Mouse (Mus musculus) lung, postnatal 10 days (tissue): ENCODE data around the gene Tmem59l.
"Not testable (repeated sequence)": the region's sequence is repeated elsewhere in the genome, so short reads cannot be mapped to it uniquely, and the experiment has no call there.

Experiments
- DNase-seq: peaks from one replicate; pipeline ENCODE4 v3.0.0; 2021

Gene Tmem59l

GRCm38 (mm10) chr8:70486941-70487520 lies at the start of gene Tmem59l:
Gene Tmem59l (minus strand): TSS chr8:70487358.
- DNase-seq, result no peak

GRCm38 (mm10) chr8:70535701-70536100 lies 48.5 kb upstream of the Tmem59l start:
- DNase-seq, result no peak

DNA sequence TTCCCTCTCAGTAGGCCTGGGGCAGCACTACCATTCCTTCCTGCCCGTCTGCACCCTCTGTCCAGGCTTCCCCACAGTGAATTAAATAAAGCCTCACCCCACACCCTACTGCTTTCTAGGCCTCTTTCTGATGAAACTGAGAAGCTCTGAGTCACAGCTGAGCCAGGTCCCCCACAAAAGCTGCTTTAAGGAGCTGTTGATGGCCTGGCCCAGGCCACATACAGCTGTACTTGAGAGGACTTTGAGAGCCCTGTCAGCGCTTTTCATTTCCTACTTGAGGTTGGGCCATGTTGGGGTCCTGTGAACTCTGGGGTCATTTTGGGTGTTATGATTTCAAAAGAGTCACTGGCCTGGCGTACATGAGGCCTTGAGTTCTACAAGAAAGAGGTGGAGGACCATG lies 48.1 kb upstream of the Tmem59l start:
- peak; percentile 61 for DNase-seq

DNA sequence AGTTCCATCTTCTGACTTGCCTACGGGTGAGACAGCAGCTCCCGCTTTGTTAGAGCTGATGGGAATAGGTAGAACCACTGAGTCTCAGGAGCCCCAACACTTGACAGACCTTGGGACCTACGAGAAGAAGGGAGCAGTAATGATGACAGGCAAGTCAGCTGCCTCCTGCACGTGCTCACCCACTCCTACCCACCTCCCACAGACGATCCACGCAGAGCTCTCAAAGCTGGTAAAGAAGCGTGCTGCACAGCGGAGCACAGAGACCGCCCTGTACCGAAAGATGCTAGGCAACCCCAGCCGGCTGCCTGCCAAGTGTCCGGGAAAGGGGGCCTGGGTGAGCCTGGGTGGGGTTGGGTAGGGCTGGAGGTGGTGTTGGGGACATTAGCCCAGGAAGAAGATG lies 47.1 kb upstream of the Tmem59l start:
- no peak for DNase-seq

- peak; percentile 37 for DNase-seq
Observed at GRCm38 (mm10) chr8:70530314-70530713, 43.2 kb upstream of the Tmem59l start.

GRCm38 (mm10) chr8:70529741-70530161 lies 42.6 kb upstream of the Tmem59l start:
- DNase-seq, result no peak

GRCm38 (mm10) chr8:70529299-70529698 lies 42.1 kb upstream of the Tmem59l start:
- DNase-seq, result no peak

- DNase-seq, result no peak
Observed at GRCm38 (mm10) chr8:70528182-70528797, 41.1 kb upstream of the Tmem59l start.

DNA sequence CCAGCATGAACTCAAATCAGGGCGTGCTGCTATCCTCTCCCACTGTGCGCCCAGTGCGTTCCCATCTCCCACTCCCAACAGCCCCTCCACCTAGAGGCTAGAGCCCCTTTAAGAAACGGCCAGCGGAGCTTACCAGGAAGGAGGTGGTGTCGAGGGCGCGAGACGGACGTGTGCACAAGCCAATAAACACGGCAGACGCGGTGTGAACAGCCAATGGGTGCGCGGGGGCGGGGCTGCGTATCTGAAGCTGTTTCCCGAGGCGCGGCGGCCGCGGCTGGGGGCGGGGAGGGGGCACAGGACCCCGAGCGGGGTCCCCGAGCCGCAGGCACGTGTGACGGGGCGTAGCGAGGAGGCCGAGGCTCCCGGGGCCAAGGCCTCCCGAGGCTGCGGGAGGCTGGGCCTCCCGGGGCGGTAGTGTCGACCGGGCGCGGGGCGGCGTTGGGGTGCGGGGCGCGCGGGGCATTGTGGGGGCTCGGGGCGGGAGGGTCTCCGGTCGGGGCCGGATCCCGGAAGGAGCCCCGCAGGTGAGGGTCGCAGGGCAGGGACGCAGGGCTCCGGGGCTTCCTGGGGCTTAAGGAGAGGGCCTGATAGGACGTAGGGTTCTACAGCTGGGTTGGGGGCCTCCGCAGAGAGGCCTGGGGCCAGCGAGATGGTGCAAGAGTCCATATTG lies 40.5 kb upstream of the Tmem59l start, which contains the start of the genes Fkbp8 and Kxd1:
Gene Fkbp8, plus strand, starts transcription at position 213 of the 670 bp plus-strand sequence.
Gene Kxd1, minus strand, starts transcription at position 445 of the 670 bp plus-strand sequence.
- peak; percentile 98 for DNase-seq

DNA sequence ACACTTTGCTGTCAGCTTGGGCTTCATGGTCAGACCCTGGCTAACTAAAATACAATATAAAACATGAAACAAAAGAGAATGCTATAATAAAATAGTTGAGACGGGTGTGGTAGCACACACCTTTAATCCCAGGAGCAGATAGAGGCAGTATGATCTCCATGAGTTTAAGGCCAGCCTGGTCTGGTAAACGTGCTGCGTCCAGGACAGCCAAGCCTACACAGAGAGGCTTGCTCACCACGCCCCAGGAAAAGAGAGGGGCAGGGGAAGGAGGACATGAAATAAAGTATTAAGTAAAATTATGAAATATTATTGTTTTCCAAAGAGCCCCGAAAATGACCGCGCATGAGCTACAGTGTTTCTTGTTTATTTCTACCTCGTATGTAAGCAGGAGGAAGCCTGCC lies 40.0 kb upstream of the Tmem59l start:
- no peak for DNase-seq

GRCm38 (mm10) chr8:70522592-70523403 lies 35.6 kb upstream of the Tmem59l start:
- DNase-seq, result peak; percentile 97

DNA sequence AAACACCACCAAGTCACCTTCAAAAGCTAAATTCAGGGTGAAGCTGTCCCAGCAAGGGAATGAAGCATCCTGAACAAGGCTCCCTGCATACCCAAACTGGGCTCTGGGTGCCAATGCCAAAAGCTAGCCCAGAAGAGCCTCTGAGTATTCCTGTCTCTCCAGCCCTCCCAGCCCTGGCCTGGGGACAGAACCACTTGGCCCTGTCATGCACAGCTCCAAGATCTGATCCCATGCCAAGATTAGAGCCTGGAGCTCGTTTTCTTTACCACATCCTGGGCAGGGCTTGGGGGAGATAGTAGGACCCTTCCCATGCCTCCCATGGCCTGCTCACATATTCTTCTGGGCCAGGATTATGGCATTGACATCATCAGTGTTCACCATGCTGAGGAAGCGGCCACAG lies 32.4 kb upstream of the Tmem59l start:
- DNase-seq, result no peak

- no peak for DNase-seq
Observed at GRCm38 (mm10) chr8:70519043-70519442, 31.9 kb upstream of the Tmem59l start.

GRCm38 (mm10) chr8:70517940-70518643 lies 30.9 kb upstream of the Tmem59l start:
- no peak for DNase-seq

GRCm38 (mm10) chr8:70513441-70513840 lies 26.3 kb upstream of the Tmem59l start:
- peak; percentile 39 for DNase-seq

DNA sequence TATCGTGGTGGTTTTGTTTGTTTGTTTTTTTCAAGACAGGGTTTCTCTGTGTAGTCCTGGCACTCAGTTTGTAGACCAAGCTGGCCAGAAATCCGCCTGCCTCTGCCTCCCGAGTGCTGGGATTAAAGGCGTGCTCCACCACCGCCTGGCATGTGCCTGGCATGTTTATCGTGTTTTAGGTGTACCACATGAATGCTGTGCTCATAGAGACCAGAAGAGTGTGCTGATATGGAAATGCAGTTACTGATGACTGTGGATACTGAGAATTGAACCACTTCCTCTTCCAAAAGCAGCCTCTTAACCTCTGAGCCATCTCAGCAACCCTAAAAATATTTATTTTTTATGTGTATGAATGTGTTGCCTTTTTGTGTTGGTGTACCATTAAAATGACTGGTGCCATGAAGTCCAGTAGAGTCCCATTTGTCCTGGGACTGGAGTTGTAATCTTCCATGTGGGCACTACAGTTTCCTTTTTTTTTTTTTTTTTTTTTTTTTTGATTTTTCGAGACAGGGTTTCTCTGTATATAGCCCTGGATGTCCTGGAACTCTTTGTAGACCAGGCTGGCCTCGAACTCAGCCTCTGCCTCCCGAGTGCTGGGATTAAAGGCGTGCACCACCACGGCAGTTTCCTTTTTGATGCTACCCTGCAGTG lies 25.2 kb upstream of the Tmem59l start:
- DNase-seq, result no peak

DNA sequence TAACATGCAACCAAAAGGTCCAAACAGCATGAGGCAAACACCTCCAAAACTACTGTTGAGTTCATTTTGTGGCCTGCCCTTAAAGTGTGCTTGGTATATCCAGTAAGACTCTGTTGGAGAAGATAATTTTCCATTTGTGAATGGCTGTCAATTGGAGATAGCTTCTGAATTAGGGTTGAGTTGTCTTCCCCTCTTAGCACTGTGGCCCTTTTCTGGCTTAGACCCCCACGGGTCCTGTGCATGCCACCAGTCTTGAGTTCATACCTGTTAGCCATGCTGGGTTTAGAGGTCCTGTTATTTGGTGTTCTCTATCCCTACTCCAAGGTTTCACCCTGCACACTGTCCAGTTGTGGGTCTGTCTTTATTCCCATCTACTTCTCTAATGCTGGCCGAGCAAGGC lies 24.6 kb upstream of the Tmem59l start:
- DNase-seq, result no peak

DNA sequence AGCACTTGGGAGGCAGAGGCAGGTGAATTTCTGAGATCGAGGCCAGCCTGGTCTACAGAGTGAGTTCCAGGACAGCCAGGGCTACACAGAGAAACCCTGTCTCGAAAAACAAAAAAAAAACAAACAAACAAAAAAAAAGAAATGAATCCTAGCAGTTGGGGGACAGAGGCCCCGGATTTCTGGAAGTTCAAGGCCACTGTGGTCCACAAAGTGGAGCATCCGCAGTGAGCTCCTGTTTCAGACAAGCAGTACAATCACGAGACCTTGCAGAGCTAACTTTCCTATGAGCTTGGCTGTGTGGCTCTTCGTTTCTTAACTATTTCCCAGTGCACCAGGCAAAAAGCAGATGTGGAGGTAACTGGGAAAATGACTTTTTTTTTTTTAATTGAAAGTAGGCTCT lies 24.0 kb upstream of the Tmem59l start:
- DNase-seq, result not testable (repeated sequence)

DNA sequence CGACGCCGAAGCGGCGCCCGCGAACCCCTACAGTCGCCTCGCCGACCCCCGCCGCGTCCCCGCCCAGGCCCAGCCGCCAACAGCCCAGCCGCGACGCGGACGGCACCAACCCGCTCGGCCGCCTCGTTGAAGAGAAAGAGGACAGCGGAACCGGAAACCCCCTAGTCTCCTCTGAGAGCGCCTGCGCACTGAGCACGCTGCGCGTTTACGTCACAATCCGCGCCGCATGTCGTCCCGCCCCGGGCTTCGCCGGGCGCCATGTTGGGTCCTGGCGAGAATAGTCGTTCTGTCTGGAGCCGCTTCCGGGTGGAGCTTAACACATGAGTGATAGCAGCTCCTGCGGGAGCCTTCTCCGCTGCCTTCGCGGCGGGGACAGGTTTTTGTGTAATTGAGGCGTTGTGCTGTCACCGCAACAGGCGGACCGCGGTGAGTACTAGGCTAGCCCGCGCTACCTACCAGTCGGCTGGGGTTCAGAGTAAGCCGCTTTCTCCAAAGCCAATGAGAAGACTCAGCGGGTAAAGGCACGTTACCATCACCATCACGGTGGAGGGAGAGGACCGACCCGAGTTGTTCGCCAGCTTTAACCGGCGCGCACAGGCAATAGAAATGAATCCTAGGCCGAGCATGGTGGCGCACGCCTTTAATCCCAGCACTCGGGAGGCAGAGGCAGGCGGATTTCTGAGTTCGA lies 23.2 kb upstream of the Tmem59l start, which contains the start of gene Uba52:
Gene Uba52, minus strand, starts transcription at position 574 of the 688 bp plus-strand sequence.
- peak; percentile 98 for DNase-seq

DNA sequence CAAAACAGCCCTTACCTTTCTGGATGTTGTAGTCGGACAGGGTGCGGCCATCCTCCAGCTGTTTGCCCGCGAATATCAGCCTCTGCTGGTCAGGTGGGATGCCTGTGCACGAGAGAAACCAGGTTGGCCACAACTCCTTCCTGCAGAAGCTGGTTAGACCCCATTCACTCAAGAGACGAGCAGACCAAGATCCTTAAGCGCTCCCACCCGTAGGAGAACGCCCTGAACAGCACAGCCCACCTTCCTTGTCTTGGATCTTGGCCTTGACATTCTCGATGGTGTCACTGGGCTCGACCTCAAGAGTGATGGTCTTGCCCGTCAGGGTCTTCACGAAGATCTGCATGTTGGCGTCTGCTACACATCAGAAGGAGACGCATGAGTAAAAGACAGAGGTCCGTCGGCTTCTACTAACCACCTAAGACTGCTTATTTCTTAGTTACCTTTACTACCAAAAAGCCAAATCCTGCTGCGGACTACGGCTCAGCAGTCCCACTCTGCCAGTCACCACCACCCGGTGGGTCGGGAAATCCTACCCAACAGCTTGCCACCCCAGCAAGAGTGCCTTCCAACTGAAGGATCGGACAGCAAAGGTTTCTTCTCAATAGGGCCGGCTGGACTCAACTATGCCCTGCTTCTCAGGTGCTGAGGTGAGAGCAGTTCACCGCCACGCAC lies 22.3 kb upstream of the Tmem59l start:
- DNase-seq, result no peak

GRCm38 (mm10) chr8:70507027-70507393 lies 19.9 kb upstream of the Tmem59l start:
- no peak for DNase-seq
